Mouse (Mus musculus) heart, embryonic 16.5 days (tissue): ENCODE data around the gene Ncbp2. TPM values are rescaled to one million over a fixed set of nuclear protein-coding genes. Genes with fewer than 3 reads are reported as not detected.

Source experiments
- ATAC-seq: fragments of 200-750 bp; cut with Nextera tagmentation; replicated peaks from 2 replicates; pipeline ENCODE4 v1.8.0; 2017; ENCODE audit warnings: moderate number of reproducible peaks; ENCODE audit not compliant: insufficient read depth, low FRiP score; ENCODE audit errors: extremely low read depth
- H3K27ac ChIP-seq: fragments of 300-500 bp; sonication (generic); 2 replicates; pipeline ENCODE4 v1.5.1; 2014; ENCODE audit warnings: mild to moderate bottlenecking, low read length, control low read depth, moderate library complexity
- H3K27me3 ChIP-seq: fragments of 300-500 bp; sonication (generic); 2 replicates; pipeline ENCODE4 v1.6.1; 2014; ENCODE audit warnings: low read length, mixed read lengths; ENCODE audit not compliant: control insufficient read depth, insufficient read depth
- H3K36me3 ChIP-seq: fragments of 300-500 bp; sonication (generic); 2 replicates; pipeline ENCODE4 v1.6.1; 2014; ENCODE audit not compliant: control insufficient read depth, insufficient read depth
- H3K4me1 ChIP-seq: fragments of 300-500 bp; sonication (generic); 2 replicates; pipeline ENCODE4 v1.6.1; 2014; ENCODE audit warnings: low read length, mixed read lengths; ENCODE audit not compliant: control insufficient read depth, insufficient read depth
- H3K4me2 ChIP-seq: fragments of 300-500 bp; sonication (generic); 2 replicates; pipeline ENCODE4 v1.6.1; 2014; ENCODE audit warnings: low read depth, mild to moderate bottlenecking, control low read depth, low read length
- H3K4me3 ChIP-seq: fragments of 300-500 bp; sonication (generic); 2 replicates; pipeline ENCODE4 v1.5.1; 2014; ENCODE audit warnings: mild to moderate bottlenecking, control low read depth, low read length
- H3K9ac ChIP-seq: fragments of 300-500 bp; sonication (generic); 2 replicates; pipeline ENCODE4 v1.6.1; 2014; ENCODE audit warnings: low read length, control low read depth
- H3K9me3 ChIP-seq: fragments of 300-500 bp; sonication (generic); replicated peaks from 2 replicates; pipeline ENCODE4 v1.6.1; 2016; ENCODE audit warnings: low read length; ENCODE audit not compliant: control insufficient read depth
- WGBS: fragments of 180-500 bp; shearing (Covaris S2); extraction: QIAGEN DNeasy Blood & Tissue Kit; methylation state at CpG from one replicate; pipeline ENCODE4 v1.1.7; 2014; 5-methylcytosine and 5-hydroxymethylcytosine counted together
- polyA plus RNA-seq: library from polyadenylated mRNA; unstranded; fragments of >200 nt; fragmentation: Nextera tagmentation; extraction: Ambion mirVana; gene quantifications from 2 replicates; pipeline ENCODE4 v1.2.1, GENCODE M21; 2015

Ncbp2 gene
- polyA plus RNA-seq, 1 experiment from 2014 or later: 64.4 TPM

DNA sequence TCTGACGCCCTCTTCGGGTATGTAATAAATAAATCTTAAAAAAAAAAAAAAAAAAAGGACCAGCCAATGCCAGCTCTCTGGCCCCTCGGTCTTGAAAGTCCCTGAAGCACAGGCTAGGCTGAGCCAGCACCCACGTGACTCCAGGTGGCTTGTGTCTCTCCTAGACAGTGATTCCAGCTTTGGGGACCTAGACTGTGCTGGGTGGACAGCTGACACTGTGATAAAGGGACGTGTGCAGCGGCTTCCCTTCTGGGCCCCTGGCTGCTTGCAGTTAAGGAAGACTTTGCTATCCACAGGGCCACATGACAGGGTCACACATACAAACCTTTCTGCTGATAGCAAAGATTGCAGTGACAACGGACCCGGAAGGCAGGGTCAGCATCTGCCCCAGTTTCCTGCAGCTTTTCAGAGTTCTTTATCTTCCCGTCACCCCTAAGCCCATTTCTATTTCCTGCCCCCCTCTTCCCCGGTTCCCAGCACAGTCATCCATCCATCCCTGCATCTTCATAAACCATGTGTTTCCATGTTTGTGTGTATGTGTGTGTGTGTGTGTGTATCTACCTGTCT lies 37.9 kb upstream of the Ncbp2 start:
- Histone ChIP-seq H3K4me1 (peaks cover 14% of the 10 kb centered on the region), H3K4me3 (no peak overlapping the region), H3K36me3 (no peaks in the 10 kb centered on the region), H3K27ac (no peak overlapping the region), H3K27me3 (no peaks in the 10 kb centered on the region), H3K4me2 (no peak overlapping the region), H3K9ac (no peak overlapping the region), H3K9me3 (no peaks in the 10 kb centered on the region)
- WGBS: 49% methylated on average over 10 of the region's 10 CpGs
- no peak for ATAC-seq

DNA sequence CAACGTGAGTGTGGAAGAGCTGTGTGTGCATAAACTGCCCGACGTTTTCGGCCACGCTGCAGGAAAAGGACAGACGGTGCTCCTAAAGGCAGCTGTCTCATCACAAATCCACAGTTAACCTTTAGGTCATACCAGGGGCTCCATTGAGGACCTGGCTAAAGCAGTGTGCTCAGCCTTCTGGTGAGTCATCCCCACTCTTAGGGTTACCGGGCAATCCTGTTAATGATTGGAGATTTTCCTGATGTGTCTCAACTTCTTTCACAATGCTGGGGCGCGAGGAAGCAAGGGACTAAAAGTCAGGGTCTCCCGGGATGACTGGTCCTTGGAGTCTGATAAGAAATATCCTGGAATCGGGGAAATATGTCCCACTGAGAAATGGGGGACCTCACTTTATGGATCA lies 30.5 kb upstream of the Ncbp2 start:
- H3K27me3 ChIP-seq: no peaks in the 10 kb centered on the region; the same call in none of the 2 replicates
- no peak overlapping the region for H3K9ac ChIP-seq
- H3K27ac ChIP-seq: no peak overlapping the region
- no peaks in the 10 kb centered on the region for H3K36me3 ChIP-seq
- ATAC-seq: no peak
- H3K4me1 ChIP-seq: 0 out of 2 replicates have a peak, but pooled peaks cover 2% of the 10 kb centered on the region
- WGBS: 66% methylated on average over 11 of the region's 11 CpGs
- no peak overlapping the region for H3K4me3 ChIP-seq
- no peak overlapping the region for H3K4me2 ChIP-seq
- 0 out of 2 replicates have a peak, but pooled peaks cover 2% of the 10 kb centered on the region for H3K9me3 ChIP-seq

GRCm38 (mm10) chr16:31918248-31918724 lies 30.0 kb upstream of the Ncbp2 start:
- Histone ChIP-seq H3K27me3 (no peaks in the 10 kb centered on the region; the same call in none of the 2 replicates), H3K27ac (no peak overlapping the region), H3K4me2 (peak overlapping the region; percentile 59), H3K9me3 (0 out of 2 replicates have a peak, but pooled peaks cover 2% of the 10 kb centered on the region), H3K36me3 (no peaks in the 10 kb centered on the region), H3K4me3 (peak overlapping the region; percentile 37), H3K9ac (0 out of 2 replicates have a peak overlapping the region, but pooled peaks have one; percentile 38), H3K4me1 (0 out of 2 replicates have a peak, but pooled peaks cover 2% of the 10 kb centered on the region)
- 3% methylated on average over 14 of the region's 14 CpGs for WGBS
- no peak for ATAC-seq

DNA sequence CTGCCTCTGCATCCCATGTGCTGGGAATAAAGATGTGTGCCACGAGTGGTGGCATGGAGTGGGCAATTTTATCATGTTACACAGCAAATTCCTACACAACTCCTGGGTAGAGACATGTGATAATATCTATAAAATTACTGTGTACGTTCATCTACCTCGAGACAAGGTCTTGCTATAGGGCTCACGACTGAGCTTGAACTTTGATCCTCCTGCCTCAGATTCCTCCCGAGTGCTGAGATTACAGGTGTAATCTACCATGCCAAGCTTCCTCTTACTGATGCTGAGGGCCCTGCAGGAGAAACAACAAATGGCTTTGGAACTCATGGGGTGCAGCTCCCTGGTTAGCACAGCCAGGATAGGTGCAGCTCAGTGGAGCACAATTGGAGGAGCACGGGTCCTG lies 23.9 kb upstream of the Ncbp2 start:
- no peaks in the 10 kb centered on the region for H3K27me3 ChIP-seq
- no peak for ATAC-seq

DNA sequence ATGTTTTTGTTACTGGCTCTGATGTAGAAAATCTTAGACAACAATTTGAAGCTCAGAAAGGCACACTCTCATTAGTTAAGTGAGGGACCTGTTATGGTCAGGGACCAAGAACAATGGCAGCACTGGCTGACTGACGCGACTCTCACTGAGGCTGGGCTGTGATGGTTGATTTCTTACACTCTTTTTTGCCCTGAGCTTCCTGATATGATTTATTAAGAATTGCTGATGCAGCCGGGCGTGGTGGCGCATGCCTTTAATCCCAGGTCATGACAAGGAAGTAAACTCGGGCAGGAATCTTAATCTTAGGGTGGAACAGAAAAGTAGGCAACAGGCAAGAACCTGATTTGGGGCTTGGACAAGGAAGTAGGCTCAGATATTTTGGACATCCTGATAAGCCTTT lies 22.2 kb upstream of the Ncbp2 start:
- 82% methylated on average over 6 of the region's 6 CpGs for WGBS
- Histone ChIP-seq H3K36me3 (no peaks in the 10 kb centered on the region), H3K4me1 (peaks cover 3% of the 10 kb centered on the region; the same call in 1 of the 2 replicates), H3K9me3 (0 out of 2 replicates have a peak, but pooled peaks cover 2% of the 10 kb centered on the region), H3K9ac (no peak overlapping the region), H3K4me3 (no peak overlapping the region), H3K27ac (no peak overlapping the region), H3K27me3 (no peaks in the 10 kb centered on the region), H3K4me2 (no peak overlapping the region)
- ATAC-seq: no peak

More for the DNA sequence above, 23.9 kb upstream of the Ncbp2 start:
- Histone ChIP-seq H3K9me3 (0 out of 2 replicates have a peak, but pooled peaks cover 2% of the 10 kb centered on the region), H3K36me3 (no peaks in the 10 kb centered on the region), H3K4me2 (no peak overlapping the region), H3K4me1 (peaks cover 3% of the 10 kb centered on the region; the same call in 1 of the 2 replicates), H3K4me3 (no peak overlapping the region), H3K9ac (no peak overlapping the region), H3K27ac (no peak overlapping the region)
- WGBS: 82% methylated on average over 6 of the region's 6 CpGs

DNA sequence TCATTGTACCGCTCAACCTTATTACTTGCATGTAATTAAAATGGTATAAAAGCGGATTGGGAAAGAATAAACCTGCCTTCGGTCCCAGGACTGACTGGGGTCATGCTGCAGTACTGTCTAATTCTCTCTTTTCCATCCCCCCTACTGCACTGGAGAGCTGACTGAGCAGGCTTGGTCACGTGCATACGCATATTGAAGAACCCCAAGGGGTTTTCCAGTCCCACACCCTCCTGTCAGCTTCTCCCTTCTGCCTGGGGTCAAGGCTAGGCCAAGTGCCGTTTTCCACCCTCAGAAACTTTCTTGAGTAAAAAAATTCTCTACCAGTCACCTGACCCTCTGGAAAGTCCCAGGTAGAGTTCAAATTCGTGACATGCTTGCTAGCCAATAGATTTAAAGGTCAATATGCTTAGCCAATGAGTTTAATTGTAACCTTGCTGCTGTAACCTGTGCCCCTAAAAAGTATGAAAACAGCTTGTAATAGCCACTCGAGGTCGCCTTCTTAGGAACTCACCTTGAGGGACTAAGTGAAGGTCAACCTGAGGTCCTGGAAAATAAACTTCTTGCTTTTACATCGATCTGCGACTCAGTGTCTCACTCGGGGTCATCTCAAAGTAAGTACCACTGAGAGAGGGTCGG lies 21.6 kb upstream of the Ncbp2 start:
- H3K36me3 ChIP-seq: no peaks in the 10 kb centered on the region
- no peak for ATAC-seq
- peaks cover 3% of the 10 kb centered on the region; the same call in 1 of the 2 replicates for H3K4me1 ChIP-seq
- no peak overlapping the region for H3K9ac ChIP-seq
- H3K27me3 ChIP-seq: no peaks in the 10 kb centered on the region
- H3K27ac ChIP-seq: no peak overlapping the region
- H3K4me2 ChIP-seq: no peak overlapping the region
- H3K9me3 ChIP-seq: 0 out of 2 replicates have a peak, but pooled peaks cover 2% of the 10 kb centered on the region
- 81% methylated on average over 13 of the region's 13 CpGs for WGBS
- no peak overlapping the region for H3K4me3 ChIP-seq

GRCm38 (mm10) chr16:31927412-31927811 lies 20.9 kb upstream of the Ncbp2 start:
- no peak overlapping the region for H3K4me2 ChIP-seq
- H3K36me3 ChIP-seq: no peaks in the 10 kb centered on the region
- WGBS: 77% methylated on average over 5 of the region's 5 CpGs

DNA sequence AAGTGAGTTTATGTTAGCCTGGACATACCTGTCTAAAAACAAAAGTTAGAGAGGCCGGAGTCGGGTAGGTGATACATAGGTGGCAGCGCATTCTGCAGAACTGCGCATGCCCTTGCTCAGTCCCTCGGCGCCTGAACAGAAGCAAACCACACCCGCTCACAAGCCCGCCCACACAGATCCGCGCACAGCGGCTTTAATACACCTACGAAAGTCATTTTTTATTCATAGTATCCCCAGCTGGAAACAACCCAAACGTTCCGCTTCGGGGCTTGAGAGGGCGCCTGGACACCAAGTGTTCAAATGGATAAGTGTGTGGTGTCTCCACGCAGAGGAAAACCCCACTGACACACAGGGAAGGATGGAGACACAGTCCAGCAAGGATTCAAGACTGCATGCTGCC lies 17.0 kb upstream of the Ncbp2 start:
- no peak for ATAC-seq
- peak overlapping the region; percentile 24; the same call in 1 of the 2 replicates for H3K4me2 ChIP-seq

More at GRCm38 (mm10) chr16:31927412-31927811, 20.9 kb upstream of the Ncbp2 start:
- Histone ChIP-seq H3K9ac (no peak overlapping the region), H3K4me1 (peaks cover 3% of the 10 kb centered on the region; the same call in 1 of the 2 replicates), H3K27me3 (no peaks in the 10 kb centered on the region), H3K4me3 (no peak overlapping the region), H3K9me3 (0 out of 2 replicates have a peak, but pooled peaks cover 1% of the 10 kb centered on the region), H3K27ac (no peak overlapping the region)
- ATAC-seq: no peak

GRCm38 (mm10) chr16:31932255-31932654 lies 16.1 kb upstream of the Ncbp2 start:
- H3K4me3 ChIP-seq: no peak overlapping the region
- no peak overlapping the region for H3K4me2 ChIP-seq
- no peaks in the 10 kb centered on the region for H3K36me3 ChIP-seq
- 53% methylated on average over 5 of the region's 5 CpGs for WGBS
- H3K9me3 ChIP-seq: no peaks in the 10 kb centered on the region; the same call in 1 of the 2 replicates
- peaks cover 16% of the 10 kb centered on the region for H3K4me1 ChIP-seq
- peaks cover 24% of the 10 kb centered on the region for H3K27me3 ChIP-seq
- no peak overlapping the region for H3K27ac ChIP-seq
- no peak for ATAC-seq
- H3K9ac ChIP-seq: no peak overlapping the region

More for the DNA sequence above, 17.0 kb upstream of the Ncbp2 start:
- Histone ChIP-seq H3K4me3 (no peak overlapping the region), H3K9me3 (no peaks in the 10 kb centered on the region), H3K4me1 (peaks cover 16% of the 10 kb centered on the region), H3K36me3 (no peaks in the 10 kb centered on the region), H3K27ac (no peak overlapping the region), H3K27me3 (peaks cover 22% of the 10 kb centered on the region), H3K9ac (0 out of 2 replicates have a peak overlapping the region, but pooled peaks have one; percentile 17)
- WGBS: 63% methylated on average over 17 of the region's 17 CpGs
